Mouse (Mus musculus): ENCODE data around the gene Sulf2. TPM values are rescaled to one million over a fixed set of nuclear protein-coding genes. Genes with fewer than 3 reads are reported as not detected.
A peak's percentile ranks its signal among the peaks of the same experiment; 100 is the strongest.

Sulf2 gene
- polyA plus RNA-seq, 1 experiment from 2014 or later, result 37.6 TPM

GRCm38 (mm10) chr2:166082193-166082592 is 73.3 kb downstream of the Sulf2 start:
- Histone ChIP-seq H3K4me1 (replicated peaks; ENCODE audit: control insufficient read depth, insufficient read depth, low read length) (no peaks in the 10 kb centered on the region), H3K27ac (ENCODE audit: low read length) (no peak overlapping the region), H3K9me3 (ENCODE audit: control insufficient read depth, low read length) (no peaks in the 10 kb centered on the region), H3K36me3 (ENCODE audit: control insufficient read depth, insufficient read depth) (no peaks in the 10 kb centered on the region), H3K27me3 (replicated peaks; ENCODE audit: control insufficient read depth, insufficient read depth, low read length) (no peaks in the 10 kb centered on the region), H3K4me2 (ENCODE audit: low read length) (no peak overlapping the region), H3K9ac (replicated peaks; ENCODE audit: low read depth, low read length) (no peak overlapping the region), H3K4me3 (replicated peaks; ENCODE audit: low read length) (no peak overlapping the region)
- WGBS, result 68% methylated on average over 5 of the region's 5 CpGs
- no peak for ATAC-seq

GRCm38 (mm10) chr2:166080967-166081750 is 74.3 kb downstream of the Sulf2 start:
- Histone ChIP-seq H3K9me3 (ENCODE audit: control insufficient read depth, low read length) (no peaks in the 10 kb centered on the region), H3K4me1 (replicated peaks; ENCODE audit: control insufficient read depth, insufficient read depth, low read length) (no peaks in the 10 kb centered on the region), H3K36me3 (ENCODE audit: control insufficient read depth, insufficient read depth) (no peaks in the 10 kb centered on the region), H3K4me2 (ENCODE audit: low read length) (no peak overlapping the region), H3K27ac (ENCODE audit: low read length) (no peak overlapping the region), H3K4me3 (replicated peaks; ENCODE audit: low read length) (no peak overlapping the region), H3K9ac (replicated peaks; ENCODE audit: low read depth, low read length) (no peak overlapping the region), H3K27me3 (replicated peaks; ENCODE audit: control insufficient read depth, insufficient read depth, low read length) (no peaks in the 10 kb centered on the region)
- no peak for ATAC-seq
- 84% methylated on average over 21 of the region's 21 CpGs for WGBS

DNA sequence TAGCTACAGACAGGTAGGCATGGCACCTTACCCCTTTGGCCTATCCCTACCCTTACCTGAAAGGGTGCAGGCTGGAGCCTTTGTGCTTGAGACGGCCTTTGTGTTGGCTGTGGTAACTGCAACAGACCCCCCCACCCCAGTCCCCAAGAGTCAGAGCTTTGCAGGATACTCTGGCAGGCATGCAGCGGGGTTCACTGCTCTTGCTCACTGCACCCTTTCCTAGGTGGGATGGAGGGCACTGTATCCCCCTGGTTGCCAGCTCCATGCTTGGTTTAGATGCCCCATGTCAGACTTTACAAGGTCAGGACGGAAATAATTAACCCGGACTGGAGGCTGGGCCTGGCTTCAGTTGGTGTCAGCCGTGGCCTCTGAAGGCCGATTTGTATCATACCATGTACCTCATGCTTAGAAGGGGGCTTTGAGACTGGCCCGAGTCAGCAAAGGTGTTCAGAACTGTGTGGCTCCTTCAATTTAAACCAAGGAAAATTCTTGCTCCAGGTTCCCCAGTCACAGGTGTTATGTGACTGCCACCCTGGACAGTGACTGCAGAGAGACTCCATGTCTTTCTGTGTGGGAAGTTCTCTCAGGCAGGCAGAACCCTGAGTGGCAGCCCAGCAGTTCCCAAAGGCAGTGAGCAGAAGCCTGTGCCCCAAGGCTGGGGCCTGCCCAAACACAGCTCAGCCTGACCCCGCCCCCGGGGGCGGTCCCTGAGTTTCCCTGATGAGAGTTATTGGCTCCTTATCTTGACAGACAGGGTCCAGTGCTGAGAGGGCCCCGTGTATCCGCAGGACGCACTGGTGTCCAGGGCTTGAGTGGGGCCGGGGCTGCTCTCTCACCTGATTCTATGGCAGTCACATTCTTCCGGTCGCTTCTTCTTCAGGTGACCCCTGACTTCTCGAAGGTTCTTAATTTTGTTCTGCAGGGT is 75.2 kb downstream of the Sulf2 start:
- Histone ChIP-seq H3K27ac (ENCODE audit: low read length) (no peak overlapping the region), H3K4me2 (ENCODE audit: low read length) (no peak overlapping the region), H3K9ac (replicated peaks; ENCODE audit: low read depth, low read length) (no peak overlapping the region), H3K4me1 (replicated peaks; ENCODE audit: control insufficient read depth, insufficient read depth, low read length) (no peaks in the 10 kb centered on the region), H3K36me3 (ENCODE audit: control insufficient read depth, insufficient read depth) (no peaks in the 10 kb centered on the region), H3K4me3 (replicated peaks; ENCODE audit: low read length) (no peak overlapping the region), H3K9me3 (ENCODE audit: control insufficient read depth, low read length) (no peaks in the 10 kb centered on the region), H3K27me3 (replicated peaks; ENCODE audit: control insufficient read depth, insufficient read depth, low read length) (no peaks in the 10 kb centered on the region)
- 62% methylated on average over 17 of the region's 17 CpGs for WGBS
- ATAC-seq, result peak; percentile 32; the same call in 1 of the 2 replicates

- Histone ChIP-seq H3K4me1 (replicated peaks; ENCODE audit: control insufficient read depth, insufficient read depth, low read length) (no peaks in the 10 kb centered on the region), H3K36me3 (ENCODE audit: control insufficient read depth, insufficient read depth) (no peaks in the 10 kb centered on the region), H3K9me3 (ENCODE audit: control insufficient read depth, low read length) (no peaks in the 10 kb centered on the region), H3K9ac (replicated peaks; ENCODE audit: low read depth, low read length) (no peak overlapping the region), H3K4me2 (ENCODE audit: low read length) (no peak overlapping the region), H3K27me3 (replicated peaks; ENCODE audit: control insufficient read depth, insufficient read depth, low read length) (no peaks in the 10 kb centered on the region), H3K27ac (ENCODE audit: low read length) (no peak overlapping the region), H3K4me3 (replicated peaks; ENCODE audit: low read length) (no peak overlapping the region)
- 91% methylated on average over 14 of the region's 14 CpGs for WGBS
- ATAC-seq, result no peak
Measured at GRCm38 (mm10) chr2:166079231-166079630, 76.2 kb downstream of the Sulf2 start.

DNA sequence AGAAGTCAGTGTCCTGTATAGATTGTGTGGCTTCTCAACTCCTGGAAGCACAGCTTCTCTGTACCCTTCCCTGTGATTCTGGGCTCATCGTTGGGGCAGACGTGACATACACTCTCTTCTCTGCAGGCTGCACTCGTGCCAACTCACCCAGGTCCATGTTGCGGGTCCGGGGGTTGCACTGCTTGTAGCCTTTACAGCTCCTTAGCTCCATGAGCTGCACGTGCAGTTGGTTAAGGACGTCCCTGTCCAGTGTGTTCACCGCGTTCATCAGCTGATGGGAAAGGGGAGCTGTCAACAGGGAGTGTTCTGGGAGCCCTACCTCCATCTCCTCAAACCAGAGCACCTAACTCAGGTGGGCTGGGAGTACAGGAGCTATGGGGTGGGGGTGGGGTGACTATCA is 78.1 kb downstream of the Sulf2 start:
- no peaks in the 10 kb centered on the region for H3K4me1 ChIP-seq (replicated peaks; ENCODE audit: control insufficient read depth, insufficient read depth, low read length)
- WGBS, result 89% methylated on average over 9 of the region's 9 CpGs
- no peak overlapping the region for H3K4me3 ChIP-seq (replicated peaks; ENCODE audit: low read length)
- no peaks in the 10 kb centered on the region for H3K27me3 ChIP-seq (replicated peaks; ENCODE audit: control insufficient read depth, insufficient read depth, low read length)
- H3K36me3 ChIP-seq (ENCODE audit: control insufficient read depth, insufficient read depth), result no peaks in the 10 kb centered on the region
- ATAC-seq, result no peak
- H3K9ac ChIP-seq (replicated peaks; ENCODE audit: low read depth, low read length), result no peak overlapping the region
- H3K4me2 ChIP-seq (ENCODE audit: low read length), result no peak overlapping the region
- no peaks in the 10 kb centered on the region for H3K9me3 ChIP-seq (ENCODE audit: control insufficient read depth, low read length)
- no peak overlapping the region for H3K27ac ChIP-seq (ENCODE audit: low read length)

GRCm38 (mm10) chr2:166074322-166074721 is 81.1 kb downstream of the Sulf2 start:
- Histone ChIP-seq H3K27ac (ENCODE audit: low read length) (no peak overlapping the region), H3K4me3 (replicated peaks; ENCODE audit: low read length) (no peak overlapping the region), H3K36me3 (ENCODE audit: control insufficient read depth, insufficient read depth) (peaks cover 10% of the 10 kb centered on the region), H3K27me3 (replicated peaks; ENCODE audit: control insufficient read depth, insufficient read depth, low read length) (no peaks in the 10 kb centered on the region), H3K9ac (replicated peaks; ENCODE audit: low read depth, low read length) (no peak overlapping the region), H3K4me2 (ENCODE audit: low read length) (no peak overlapping the region), H3K9me3 (ENCODE audit: control insufficient read depth, low read length) (no peaks in the 10 kb centered on the region), H3K4me1 (replicated peaks; ENCODE audit: control insufficient read depth, insufficient read depth, low read length) (no peaks in the 10 kb centered on the region)
- no peak for ATAC-seq
- WGBS, result 78% methylated on average over 6 of the region's 6 CpGs

DNA sequence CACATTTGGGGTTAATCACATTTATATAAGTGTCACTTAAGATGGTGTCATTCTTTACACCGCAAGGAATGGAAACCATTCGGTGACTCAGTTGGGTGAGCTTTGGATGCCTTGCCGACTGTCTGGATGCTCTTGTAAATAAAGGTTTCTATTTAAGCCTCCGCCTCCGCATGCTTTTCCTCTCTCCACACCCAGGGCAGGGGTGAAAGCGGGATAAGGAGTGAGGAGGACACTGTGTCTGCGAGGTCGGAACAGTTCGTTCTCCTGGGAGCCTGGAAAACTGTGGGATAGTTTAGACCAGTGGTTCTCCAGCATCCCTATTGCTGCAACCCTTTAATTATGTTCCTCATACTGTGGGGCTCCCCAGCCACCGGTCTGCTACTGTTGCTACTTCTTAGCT is 82.4 kb downstream of the Sulf2 start:
- Histone ChIP-seq H3K4me2 (ENCODE audit: low read length) (no peak overlapping the region), H3K4me1 (replicated peaks; ENCODE audit: control insufficient read depth, insufficient read depth, low read length) (no peaks in the 10 kb centered on the region), H3K27ac (ENCODE audit: low read length) (no peak overlapping the region), H3K4me3 (replicated peaks; ENCODE audit: low read length) (no peak overlapping the region), H3K9me3 (ENCODE audit: control insufficient read depth, low read length) (no peaks in the 10 kb centered on the region), H3K9ac (replicated peaks; ENCODE audit: low read depth, low read length) (no peak overlapping the region), H3K36me3 (ENCODE audit: control insufficient read depth, insufficient read depth) (peaks cover 14% of the 10 kb centered on the region), H3K27me3 (replicated peaks; ENCODE audit: control insufficient read depth, insufficient read depth, low read length) (no peaks in the 10 kb centered on the region)
- WGBS, result 89% methylated on average over 10 of the region's 10 CpGs
- ATAC-seq, result no peak

DNA sequence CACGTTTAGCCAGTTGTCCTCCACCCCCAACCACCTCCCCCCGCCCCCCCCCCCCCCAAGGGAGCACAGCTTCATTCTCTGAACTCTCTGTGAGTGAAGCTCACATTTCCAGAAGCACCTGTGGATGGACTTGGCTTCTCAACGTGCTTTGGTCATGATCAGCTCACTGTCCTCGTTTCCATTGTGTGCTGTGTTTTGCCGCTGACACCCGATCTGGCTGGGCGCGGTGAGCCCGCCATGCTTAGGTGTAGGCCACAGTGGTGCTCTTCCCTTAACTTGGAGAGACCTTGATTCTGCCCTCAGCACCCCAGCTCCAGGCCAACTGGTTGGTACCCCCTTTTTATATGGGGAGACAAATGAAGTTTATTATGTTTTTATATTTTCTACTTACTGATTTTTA is 83.6 kb downstream of the Sulf2 start:
- no peak for ATAC-seq
- Histone ChIP-seq H3K4me3 (replicated peaks; ENCODE audit: low read length) (no peak overlapping the region), H3K27ac (ENCODE audit: low read length) (no peak overlapping the region), H3K36me3 (ENCODE audit: control insufficient read depth, insufficient read depth) (peaks cover 17% of the 10 kb centered on the region), H3K9ac (replicated peaks; ENCODE audit: low read depth, low read length) (no peak overlapping the region), H3K27me3 (replicated peaks; ENCODE audit: control insufficient read depth, insufficient read depth, low read length) (no peaks in the 10 kb centered on the region), H3K4me2 (ENCODE audit: low read length) (no peak overlapping the region), H3K9me3 (ENCODE audit: control insufficient read depth, low read length) (no peaks in the 10 kb centered on the region), H3K4me1 (replicated peaks; ENCODE audit: control insufficient read depth, insufficient read depth, low read length) (no peaks in the 10 kb centered on the region)
- 85% methylated on average over 9 of the region's 9 CpGs for WGBS

DNA sequence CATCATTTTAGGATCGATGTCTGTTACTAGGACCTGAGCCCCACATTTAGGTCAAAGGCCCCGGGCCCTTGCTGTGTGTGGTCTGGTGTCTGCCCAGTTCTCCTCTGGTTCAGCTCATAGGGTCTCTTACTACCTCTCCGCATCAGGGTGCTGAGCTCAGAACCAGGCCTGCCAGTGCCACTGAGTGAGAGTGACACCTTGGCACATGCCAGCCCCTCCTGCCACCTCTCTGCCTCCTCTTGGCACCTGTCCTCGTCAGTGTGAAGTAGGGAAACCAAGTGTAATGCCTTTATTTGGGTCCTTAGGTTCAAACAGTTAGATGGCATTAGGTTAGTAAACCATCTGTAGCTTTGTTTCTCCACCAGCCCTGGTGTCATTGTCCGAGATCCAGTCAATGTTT is 84.0 kb downstream of the Sulf2 start:
- Histone ChIP-seq H3K27ac (ENCODE audit: low read length) (no peak overlapping the region), H3K27me3 (replicated peaks; ENCODE audit: control insufficient read depth, insufficient read depth, low read length) (no peaks in the 10 kb centered on the region), H3K4me3 (replicated peaks; ENCODE audit: low read length) (no peak overlapping the region), H3K9ac (replicated peaks; ENCODE audit: low read depth, low read length) (no peak overlapping the region), H3K9me3 (ENCODE audit: control insufficient read depth, low read length) (no peaks in the 10 kb centered on the region), H3K4me1 (replicated peaks; ENCODE audit: control insufficient read depth, insufficient read depth, low read length) (no peaks in the 10 kb centered on the region), H3K4me2 (ENCODE audit: low read length) (no peak overlapping the region), H3K36me3 (ENCODE audit: control insufficient read depth, insufficient read depth) (peaks cover 18% of the 10 kb centered on the region)
- WGBS, result 87% methylated on average over 5 of the region's 5 CpGs
- ATAC-seq, result no peak
